Mouse (Mus musculus) mouse embryonic stem cell (cell line): Measurements from ENCODE around the gene Etl4.
"Not testable (repeated sequence)": the region's sequence is repeated elsewhere in the genome, so short reads cannot be mapped to it uniquely, and the experiment has no call there.

ENCODE experiments used
- in situ Hi-C, 2 experiments: fragments of 300-500 bp; cut with MboI; formaldehyde crosslinking; loops; 1 replicate in 1 of 2; 3 replicates in 1 of 2; pipeline ENCODE4 v1.14.3; 2019 to 2020; ENCODE audit warnings: low sequenced_read_pairs in 2 of 2, low pct_unique_long_range_greater_than_20kb in 1 of 2, mixed read lengths in 1 of 2; ENCODE audit not compliant: unreplicated experiment in 1 of 2

Gene Etl4

DNA sequence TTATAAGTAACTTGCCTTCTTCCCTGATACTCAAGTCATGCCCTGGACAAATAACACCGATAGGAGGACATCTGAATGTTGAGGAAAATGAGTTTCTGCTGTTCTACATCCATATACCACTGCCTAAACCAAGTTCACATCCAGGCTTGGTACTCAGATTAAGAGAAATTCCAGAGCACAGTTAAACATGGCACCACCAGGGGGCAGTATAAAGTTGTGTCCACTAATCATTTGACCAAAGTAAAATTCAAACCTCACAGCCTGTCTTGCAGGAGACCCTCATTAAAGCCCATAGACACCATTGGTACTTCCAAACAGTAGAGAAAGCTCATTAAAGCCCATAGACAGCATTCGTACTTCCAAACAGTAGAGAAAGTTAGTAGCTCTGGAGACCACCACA, 366.5 kb downstream of the Etl4 start:
- in situ Hi-C loops: no loop called here

GRCm38 (mm10) chr2:20281903-20282302, 372.3 kb downstream of the Etl4 start:
- in situ Hi-C loops: no loop called here

DNA sequence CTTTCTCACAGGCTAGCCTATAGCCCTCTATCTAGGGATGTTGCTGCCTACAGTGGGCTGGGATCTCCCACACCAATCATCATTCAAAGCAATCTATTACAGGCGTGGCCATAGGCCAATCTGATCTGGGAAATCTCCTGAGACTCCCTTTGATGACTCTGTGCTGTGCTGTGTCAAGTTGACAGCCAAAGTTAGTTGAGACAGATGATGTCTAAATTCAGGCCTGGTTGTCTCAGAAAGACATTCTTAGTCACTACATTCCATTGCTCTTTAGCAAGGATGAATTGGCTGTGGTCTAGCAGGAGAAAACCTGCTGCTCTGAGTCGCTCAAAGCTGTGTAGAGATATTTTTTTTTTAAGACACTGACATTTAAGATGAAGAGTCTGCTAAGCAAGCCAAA, 374.8 kb downstream of the Etl4 start:
- in situ Hi-C loops: no loop called here

DNA sequence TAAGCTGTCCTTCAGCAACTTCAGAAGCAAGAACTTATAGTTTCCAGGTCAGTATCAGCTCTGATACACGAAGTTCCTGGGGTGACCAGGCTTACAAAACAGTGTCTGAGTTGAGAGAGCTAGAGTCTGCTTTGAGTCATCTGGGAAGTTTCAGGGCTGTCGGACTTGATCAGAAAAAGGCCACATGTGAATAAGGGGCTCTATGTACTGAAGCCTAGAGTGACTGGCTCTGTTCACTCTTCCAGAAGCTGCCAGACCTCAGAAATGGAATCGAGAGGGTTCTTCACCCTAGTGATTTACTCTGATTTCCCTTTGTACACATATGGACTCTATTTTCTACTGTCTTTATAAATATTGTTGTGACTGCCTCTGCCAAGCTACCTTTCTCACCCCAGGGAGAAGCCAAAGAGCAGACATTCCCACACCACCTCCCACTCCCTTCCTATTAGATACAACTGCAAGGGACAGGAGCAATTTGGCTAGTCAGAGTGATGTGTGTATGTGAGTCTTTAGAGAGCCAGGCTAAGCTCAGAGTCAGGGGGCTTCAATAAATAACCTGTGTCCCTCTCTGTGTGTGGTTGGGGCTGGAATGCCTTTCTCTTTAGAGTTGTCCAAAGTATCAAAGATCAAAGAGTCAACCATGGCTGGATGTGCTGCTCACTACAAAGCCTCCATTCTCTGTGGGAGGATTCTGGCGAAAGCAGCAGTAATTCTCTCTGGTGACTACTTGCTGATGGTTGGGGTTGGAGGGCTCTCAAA, 381.6 kb downstream of the Etl4 start:
- in situ Hi-C loops: no loop called here

DNA sequence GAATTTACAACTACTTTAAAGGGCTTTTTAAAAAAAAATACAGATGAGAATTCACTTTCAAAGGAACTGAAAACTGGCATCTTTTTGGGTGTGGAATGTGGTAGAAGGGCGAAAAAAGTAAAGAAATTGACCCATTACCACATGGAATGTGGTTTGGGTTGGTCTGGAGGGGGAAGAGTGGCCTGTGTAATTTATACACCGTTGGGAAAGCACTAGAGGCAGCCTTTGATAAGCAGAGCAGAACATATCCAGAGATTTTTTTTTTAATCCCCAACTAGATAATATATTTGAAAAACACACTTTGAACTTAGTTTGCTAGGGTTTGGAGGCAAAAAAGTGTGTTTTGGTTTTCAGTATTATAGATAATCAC, 382.1 kb downstream of the Etl4 start:
- in situ Hi-C loops: no loop called here

GRCm38 (mm10) chr2:20293336-20293735, 383.8 kb downstream of the Etl4 start:
- in situ Hi-C loops: no loop called here

DNA sequence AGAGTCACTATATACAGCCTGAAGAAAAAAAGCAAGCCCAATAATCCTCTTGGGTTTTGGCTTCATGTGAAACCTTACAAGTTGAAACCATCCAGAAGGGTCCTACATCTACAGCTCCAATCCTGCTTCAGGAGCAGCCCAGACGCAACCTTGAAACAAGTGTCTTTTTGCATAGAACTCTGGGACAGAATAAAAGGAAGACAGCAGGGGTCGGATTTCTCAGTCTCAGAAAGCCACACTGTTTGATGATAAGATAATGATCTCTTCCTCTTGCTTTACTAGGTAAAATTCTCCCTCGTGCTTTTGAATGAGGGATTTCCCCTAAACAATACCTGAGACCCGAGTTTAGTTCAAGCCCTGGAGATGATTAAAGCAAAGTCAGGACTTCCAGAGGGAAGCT, 385.0 kb downstream of the Etl4 start:
- in situ Hi-C loops: no loop called here

- in situ Hi-C loops: no loop called here
Observed at GRCm38 (mm10) chr2:20302517-20302916, 392.9 kb downstream of the Etl4 start.

GRCm38 (mm10) chr2:20324954-20325353, 415.4 kb downstream of the Etl4 start:
- in situ Hi-C loops: no loop called here

GRCm38 (mm10) chr2:20336176-20336575, 426.6 kb downstream of the Etl4 start:
- in situ Hi-C loops: no loop called here

DNA sequence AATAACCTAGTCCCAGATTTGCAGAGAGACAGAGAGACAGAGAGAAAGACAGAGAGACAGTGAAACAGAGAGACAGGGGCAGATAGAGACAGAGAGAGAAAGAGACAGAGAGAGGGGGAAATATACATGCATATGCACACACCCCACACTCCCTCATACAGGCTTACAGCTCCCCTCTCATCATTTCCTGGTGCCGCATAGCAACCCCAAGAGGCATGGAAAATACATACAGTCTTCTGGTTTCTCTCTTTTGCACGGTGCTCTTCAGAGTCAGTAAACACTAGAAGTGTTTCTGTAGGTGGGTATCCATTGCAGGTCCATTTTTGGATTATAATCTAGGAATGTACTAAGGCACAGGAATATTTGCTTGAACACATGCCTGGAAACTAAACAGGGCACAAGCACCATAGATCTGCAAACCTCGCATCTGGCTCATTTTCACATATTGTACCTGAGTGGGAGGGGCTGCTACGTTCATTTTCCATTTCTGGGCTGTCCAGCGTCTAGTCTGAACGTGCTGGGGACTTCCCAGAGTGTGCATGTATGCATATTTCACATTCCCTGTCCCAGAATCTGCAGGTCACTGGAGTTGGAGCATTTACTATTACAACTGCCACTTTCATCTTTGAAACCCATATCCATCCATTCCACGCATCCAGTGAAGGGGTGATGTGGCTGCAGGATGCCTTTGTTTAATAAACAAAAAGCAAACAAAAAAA, 429.6 kb downstream of the Etl4 start:
- in situ Hi-C loops: no loop called here

- in situ Hi-C loops: no loop called here
Observed at GRCm38 (mm10) chr2:20339919-20340318, 430.3 kb downstream of the Etl4 start.

GRCm38 (mm10) chr2:20346873-20347272, 437.3 kb downstream of the Etl4 start:
- in situ Hi-C loops: no loop called here

DNA sequence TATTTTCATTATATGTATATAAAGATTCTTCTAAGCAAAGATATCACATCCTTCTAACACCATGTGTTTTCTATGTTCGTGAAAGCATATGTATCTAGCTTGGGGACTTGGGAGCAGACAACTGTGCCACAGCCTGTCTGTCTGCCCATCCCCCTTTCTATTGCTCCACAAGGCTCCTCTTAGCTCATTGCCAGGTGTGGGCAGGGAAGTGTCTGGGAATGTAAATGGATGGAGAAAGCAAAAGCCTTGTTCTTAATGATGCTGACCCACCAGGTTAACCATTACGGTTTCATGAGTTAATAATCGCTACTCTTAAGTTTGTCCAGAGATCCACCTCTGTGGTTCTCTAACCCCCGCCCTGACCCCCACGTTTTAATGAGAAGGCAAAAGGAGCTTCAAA, 439.7 kb downstream of the Etl4 start:
- in situ Hi-C loops: no loop called here

DNA sequence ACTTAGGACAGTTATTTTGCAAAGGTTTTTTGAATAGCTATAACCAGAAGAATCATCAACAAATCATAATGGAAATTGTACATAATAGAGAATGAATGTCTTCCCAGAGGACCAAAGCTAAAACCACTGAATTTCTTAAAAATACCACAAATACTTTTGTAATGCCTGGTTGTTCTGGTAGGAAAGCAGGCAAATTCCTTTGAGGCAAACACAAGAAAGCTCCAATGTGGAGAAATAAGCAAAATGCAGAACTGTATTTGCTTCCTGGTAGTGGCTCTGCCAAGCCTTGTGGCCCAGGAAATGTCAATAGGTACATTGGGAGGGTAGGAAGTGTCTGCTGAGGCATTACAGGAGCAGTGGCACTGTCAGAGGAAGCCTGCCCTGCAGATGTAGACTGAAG, 443.2 kb downstream of the Etl4 start:
- in situ Hi-C loops: no loop called here

DNA sequence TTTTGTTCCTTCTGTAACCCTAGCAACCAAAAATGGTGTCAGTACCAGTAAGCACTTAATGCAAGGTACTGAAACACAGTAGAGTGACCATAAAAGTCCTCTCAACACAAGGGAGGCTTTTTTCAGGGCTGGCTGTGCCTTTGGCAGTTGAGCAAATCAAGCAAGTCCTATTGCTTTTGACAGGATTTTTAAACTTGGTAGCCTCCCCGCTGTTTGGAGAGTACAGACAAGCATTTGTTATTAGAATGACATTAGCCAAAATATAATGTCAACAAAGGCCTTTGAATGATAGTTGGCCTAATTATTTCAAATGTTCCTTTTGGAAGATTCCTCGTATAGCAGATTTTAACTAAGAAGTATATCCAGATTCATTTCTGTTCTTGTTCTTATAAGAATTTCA, 467.4 kb downstream of the Etl4 start:
- in situ Hi-C loops: no loop called here

DNA sequence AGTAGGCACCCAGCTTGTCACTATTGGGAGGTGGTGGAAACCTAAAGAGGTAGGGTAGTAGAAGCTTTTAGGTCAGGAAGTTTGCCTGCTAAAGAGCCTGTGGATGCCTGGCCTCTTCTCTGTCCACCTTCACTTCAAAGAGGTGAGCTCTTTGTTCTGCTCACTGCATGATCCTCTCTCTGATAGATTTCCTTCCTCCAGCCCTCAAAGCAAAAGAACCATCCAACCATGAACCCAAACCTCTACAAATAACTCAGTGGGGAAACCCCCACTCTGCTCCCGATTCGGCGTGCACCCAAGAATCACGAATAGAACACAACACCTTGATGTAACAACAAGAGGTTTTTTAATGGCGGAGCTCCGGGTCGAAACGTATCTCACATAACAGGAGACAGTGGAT, 471.3 kb downstream of the Etl4 start:
- in situ Hi-C loops: not testable (repeated sequence)

GRCm38 (mm10) chr2:20394083-20394482, 484.5 kb downstream of the Etl4 start:
- in situ Hi-C loops: no loop called here

DNA sequence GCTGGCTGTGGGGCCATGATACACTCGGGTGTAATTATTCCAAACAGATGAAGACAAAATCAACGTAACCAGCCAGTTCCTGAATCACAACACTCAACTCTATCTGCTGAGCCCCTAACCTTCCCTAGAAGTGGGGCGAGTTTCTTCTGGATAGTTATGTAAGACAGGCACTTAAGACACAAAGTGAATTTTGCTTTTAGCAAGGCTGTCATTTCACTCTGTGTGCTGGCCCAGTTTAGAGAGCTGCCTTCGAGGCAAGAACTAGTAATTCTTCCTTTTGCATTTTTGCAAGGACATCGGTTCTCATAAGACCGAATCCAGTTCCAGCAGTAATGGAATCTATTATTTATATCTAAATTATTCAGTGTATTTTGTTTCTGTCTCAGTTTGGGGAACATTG, 487.4 kb downstream of the Etl4 start:
- in situ Hi-C loops: no loop called here

GRCm38 (mm10) chr2:20400556-20400955, 491.0 kb downstream of the Etl4 start:
- in situ Hi-C loops: loop anchor here (25.0 kb wide), 1 partner anchor 387 kb away; no protein-coding TSS in a partner anchor
